Mouse (Mus musculus): ENCODE results near the gene Zfp710.

DNA sequence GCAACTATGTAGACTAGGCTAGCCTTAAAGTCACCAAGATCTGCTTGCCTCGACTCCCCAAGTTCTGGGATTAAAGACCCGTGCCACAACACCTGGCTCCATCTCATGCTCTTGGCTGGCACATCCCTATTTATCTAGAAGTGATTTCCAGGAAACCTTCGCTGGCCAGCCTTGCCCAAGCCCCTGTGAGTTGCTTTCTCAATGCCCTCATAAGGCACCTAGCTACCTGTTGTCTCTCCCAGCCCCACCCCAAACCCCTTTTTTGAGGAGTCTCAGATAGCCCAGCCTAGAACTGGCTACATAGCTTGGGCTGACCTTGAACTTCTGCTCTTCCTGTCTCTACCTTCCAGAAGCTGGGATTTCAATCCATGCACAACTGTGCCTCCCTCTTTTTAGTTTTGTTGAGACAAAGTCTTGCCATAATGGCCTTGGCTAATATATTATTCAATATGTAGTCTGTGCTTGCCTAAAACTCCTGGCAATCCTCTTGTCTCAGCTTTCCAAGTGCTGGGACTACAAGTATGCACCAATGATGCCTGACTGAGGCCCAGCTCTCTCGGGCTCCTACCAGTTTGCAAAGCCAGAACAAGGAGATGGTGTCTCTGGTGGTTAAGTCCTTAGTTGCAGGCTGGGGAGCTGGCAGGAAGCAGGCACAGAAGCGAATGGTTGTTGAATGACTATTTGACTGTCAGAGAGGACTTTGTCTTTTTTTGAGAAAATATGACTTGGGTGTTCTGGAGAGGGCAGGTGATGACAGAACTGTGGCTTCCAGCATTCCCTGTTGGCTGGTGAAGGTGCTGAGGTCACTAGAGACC, 786 bp upstream of the Zfp710 start:
- TF ChIP-seq CTCF (IDR thresholded peaks at IDR 0.05; ENCODE audit: low read depth) (peak; percentile 58), EP300 (IDR thresholded peaks at IDR 0.05; ENCODE audit: low read depth) (no peak)

Measured in liver, postnatal 0 days (tissue).